Mouse (Mus musculus): ENCODE data around the gene Atp8a2.
A peak's percentile ranks its signal among the peaks of the same experiment; 100 is the strongest.
"Not testable (repeated sequence)": the region's sequence is repeated elsewhere in the genome, so short reads cannot be mapped to it uniquely, and the experiment has no call there.

Gene Atp8a2

DNA sequence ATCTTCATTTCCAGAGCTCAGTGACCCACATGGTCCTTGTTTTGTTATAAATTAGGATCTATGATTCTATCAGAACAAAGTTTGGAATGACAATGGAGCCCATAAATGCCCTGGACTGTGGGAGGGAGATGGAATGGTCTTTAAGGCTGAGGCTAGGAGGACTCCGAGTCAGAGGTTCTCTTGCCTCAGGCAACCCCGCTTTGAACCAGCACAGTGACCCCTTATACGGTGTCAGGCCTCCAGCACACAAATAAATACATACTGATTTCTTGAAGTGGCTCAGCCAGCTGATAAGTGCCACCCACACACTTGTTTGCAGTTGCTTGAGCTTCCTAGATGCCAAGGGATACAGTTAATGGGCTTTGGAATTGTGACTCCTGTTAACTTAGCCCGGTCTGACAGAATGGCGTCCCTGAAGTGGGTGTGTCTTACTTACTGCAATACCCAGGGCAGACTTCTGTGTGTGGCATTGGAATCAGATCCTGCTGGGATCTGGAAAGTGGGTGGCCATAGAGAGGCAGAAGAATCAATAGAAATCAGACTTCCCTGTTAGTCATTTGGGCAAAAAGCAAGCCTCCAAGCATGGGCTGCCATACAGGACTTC is 563.6 kb downstream of the Atp8a2 start:
- DNase-seq: no peak

DNA sequence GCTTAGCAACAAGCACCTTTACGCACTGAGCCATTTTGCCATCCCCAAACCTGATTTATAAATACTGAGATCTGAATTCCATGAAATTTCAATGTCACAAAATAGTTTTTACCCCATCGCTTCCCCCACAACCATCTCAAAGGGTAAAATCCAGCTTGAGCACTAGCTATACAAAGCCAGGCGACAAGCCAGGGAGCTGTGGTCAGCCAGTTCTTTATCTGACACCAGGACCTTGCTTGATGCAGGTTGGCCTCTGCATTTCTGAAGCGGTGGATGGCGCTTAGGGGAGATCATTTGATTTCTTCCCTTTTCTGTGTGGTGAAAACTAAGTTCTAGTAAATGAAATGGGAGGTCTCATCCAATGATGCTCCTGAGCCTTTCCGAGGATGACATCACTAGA is 564.9 kb downstream of the Atp8a2 start:
- no peak for DNase-seq

DNA sequence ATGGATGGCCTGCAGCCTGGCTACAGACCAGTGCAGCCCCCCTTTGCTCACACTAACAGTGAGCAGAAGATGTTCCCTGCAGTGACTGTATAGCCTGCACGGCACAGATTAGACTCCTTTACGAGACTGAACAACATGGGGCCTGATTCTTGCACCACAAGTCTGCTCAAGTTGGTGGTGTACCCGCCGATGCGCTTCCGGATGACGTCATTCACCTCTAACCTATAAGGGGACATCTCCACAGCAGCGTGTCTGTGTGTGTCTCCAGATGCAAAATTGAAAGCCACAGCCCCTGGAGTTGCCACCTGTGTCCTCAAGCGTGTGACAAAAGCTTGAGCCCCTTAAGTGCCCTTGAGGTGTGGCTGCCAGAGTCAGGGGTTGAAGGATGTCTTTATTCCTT is 566.9 kb downstream of the Atp8a2 start:
- DNase-seq: no peak

DNA sequence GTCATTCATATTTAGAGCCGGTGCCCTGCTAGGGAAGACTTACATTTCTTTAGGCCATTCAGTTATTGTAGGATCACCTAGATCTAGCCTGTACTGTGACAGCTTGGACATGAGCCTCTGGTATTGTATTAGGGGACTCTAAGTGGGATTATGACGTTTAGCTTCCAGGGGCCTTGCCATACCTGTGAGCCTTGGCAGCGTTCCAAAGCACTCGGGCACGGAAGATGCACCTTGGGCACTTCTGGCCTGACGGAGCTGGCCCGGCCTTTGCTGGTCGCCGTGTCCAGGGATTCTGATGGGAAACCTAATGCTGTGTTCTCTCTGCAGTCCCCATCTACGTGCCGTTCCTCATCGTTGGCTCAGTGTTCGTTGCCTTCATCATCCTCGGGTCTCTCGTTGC is 567.7 kb downstream of the Atp8a2 start:
- DNase-seq: no peak

- peak; percentile 66 for DNase-seq
Measured at GRCm38 (mm10) chr14:59627823-59628222, 569.2 kb downstream of the Atp8a2 start.

- peak; percentile 12 for DNase-seq
Measured at GRCm38 (mm10) chr14:59627142-59627680, 569.8 kb downstream of the Atp8a2 start.

- peak; percentile 59 for DNase-seq
Measured at GRCm38 (mm10) chr14:59626711-59627110, 570.3 kb downstream of the Atp8a2 start.

GRCm38 (mm10) chr14:59625806-59626364 is 571.1 kb downstream of the Atp8a2 start:
- peak; percentile 18 for DNase-seq

- DNase-seq: peak; percentile 81
Measured at GRCm38 (mm10) chr14:59625158-59625805, 571.7 kb downstream of the Atp8a2 start, which contains the start of gene Shisa2. TSS of gene Shisa2 (plus strand) at chr14:59625308.

DNA sequence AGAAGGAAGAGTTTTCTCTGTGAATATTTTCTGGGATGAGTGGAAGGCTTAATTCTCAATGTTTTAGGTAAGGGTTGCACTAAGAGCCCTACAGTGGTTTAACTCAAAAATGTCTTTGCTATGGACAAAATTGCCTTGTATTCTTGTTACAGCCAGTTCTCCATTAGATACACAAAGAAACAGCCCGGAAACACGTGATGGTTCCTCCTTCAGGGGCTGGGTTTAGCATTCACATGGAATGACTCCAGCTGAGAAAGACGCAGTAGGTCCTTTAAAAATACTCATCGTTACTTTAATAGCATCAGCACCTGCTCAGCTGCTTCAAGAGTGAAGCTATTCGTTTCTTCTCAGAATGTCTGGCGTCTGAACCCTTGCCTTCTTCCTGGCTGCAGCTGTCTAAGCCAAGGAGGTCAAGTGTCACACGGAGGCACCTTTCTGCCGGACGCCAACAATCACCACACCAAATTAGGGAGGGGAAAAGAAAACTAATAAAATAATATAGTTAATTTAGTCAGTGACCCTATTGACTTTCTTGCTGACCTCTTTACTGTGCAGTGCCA is 572.6 kb downstream of the Atp8a2 start:
- no peak for DNase-seq

GRCm38 (mm10) chr14:59616802-59617201 is 580.2 kb downstream of the Atp8a2 start:
- DNase-seq: no peak

DNA sequence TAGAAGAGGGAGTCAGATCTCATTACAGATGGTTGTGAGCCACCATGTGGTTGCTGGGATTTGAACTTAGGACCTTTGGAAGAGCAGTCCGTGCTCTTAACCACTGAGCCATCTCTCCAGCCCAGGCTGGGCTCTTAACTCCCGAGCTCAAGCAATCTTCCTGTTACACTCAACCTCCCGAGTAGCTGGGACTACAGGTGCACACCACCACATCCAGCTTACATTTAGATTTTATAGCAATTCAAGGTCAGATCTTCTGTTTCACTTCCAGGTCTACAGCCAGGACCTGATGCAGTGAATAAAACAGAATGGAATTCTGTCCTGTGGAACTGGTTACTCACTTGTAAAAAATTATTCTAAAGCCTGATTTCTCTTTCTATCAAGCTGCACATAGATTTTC is 582.8 kb downstream of the Atp8a2 start:
- not testable (repeated sequence) for DNase-seq

DNA sequence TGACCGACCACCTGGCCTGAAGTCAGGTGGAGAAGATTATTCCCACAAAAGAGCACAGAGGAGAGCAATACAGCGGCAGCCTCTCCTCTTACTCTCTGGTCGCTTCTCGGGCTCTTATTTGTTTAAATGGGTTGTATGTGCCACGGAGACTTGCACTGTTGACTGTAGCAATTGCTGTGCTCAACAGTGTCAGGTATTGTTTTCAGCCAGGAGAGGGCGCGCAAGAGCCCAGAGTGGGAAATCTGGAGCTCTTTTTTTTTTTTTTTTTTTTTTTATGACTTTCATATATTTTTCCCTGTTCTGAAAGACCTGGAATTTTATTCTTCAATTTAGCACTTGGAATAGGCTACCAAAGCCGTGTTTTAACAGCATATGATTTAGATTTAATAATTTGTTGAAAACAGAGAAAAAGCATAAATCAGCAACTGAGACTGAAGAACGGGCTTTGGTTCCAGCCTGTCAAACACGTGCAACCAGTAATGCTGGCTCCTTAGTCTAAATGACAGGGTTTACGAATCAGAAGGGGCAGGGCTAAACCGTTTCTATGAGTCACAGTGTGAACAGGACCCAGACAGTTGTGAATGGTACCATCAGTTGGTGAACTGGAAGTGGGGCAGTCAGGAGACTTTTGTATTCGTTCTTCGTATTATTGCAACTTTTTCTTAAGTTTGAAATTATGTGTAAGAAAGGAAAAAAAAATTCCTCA is 583.9 kb downstream of the Atp8a2 start:
- peak; percentile 81 for DNase-seq

GRCm38 (mm10) chr14:59607021-59607420 is 590.0 kb downstream of the Atp8a2 start:
- DNase-seq: no peak

DNA sequence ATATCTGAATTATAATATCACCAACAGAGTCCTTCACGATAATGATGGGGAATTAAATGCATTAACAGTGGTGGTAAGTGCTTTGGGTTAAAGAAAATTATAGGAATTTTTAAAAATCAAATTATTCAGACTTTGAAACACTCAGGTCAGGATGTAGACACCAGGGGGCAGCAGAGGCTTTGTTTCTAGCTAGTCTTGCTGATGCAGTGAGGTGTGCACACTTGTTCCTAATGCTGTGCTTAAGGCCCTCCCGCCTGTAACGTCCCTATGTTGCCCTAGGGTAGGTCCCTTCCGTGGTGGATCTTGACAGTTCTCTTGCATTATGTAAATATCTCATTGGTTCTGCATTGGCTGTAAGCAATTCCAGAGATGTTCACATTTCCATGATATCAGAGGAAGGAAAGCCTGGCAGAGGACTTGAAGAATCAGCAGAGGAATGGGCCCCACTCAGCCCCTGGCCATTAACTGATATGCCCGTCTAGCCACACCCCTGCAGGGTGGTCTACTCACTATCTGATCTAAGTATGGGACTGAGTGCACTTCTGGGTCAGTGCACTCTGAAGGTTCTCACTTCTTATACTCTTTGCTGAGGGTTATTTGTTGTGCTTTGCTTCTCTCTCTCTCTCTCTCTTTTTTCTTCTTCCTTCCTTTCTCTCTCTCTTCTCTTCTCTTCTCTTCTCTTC is 591.2 kb downstream of the Atp8a2 start:
- peak; percentile 79 for DNase-seq

DNA sequence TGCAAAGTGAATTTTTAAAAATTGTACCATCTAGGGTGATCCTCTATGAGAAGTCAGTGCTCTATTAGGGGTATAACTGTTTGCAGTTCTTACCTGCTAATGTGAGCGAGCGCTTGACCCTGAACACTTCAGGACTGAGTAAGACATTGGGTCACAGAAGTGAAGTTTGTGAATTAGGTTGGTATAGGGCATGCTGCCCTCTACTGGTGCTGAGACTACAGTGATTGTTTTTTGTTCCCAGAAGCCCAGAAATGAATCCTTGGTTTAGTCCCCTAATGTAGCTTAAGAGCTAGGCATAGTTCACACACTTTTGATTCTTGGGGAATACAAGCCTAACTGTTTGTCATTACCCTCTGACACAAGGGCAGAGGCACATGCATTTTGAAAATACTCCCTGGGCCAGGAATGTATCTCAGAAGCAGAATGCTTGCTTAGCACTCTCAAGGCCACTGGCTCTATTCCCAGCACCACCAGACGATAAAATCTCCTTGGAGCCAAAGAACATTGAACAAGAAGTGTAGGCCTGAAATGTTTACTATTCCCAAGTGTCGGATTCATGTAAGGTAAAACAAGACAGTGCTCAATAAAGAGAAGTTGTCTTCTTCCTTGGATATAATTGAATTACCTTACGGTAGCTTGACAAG is 592.9 kb downstream of the Atp8a2 start:
- DNase-seq: peak; percentile 45

- DNase-seq: no peak
Measured at GRCm38 (mm10) chr14:59598260-59598627, 598.7 kb downstream of the Atp8a2 start.

- peak; percentile 98 for DNase-seq
Measured at GRCm38 (mm10) chr14:59597398-59598259, 599.4 kb downstream of the Atp8a2 start, which contains the start of gene Cdadc1. TSS of gene Cdadc1 (minus strand) at chr14:59597959.

DNA sequence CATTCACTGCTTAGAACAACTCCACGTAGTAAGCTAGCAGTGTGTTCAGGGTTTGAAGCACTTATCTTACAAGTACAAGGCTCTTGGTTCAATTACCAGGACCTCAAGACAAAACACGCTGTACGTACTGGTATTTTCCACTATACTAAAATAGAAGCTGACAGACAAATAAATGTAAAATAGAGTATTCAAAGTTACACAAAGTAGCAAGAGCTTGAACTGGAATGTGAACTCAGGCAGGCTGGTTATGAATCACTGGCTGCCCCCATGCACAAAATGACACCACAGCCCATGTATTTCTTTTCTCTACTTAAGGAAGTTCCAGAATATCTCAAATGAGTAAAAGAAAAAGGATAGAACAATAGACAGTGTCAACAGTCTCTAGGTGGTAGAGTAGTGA is 602.0 kb downstream of the Atp8a2 start:
- DNase-seq: no peak

DNA sequence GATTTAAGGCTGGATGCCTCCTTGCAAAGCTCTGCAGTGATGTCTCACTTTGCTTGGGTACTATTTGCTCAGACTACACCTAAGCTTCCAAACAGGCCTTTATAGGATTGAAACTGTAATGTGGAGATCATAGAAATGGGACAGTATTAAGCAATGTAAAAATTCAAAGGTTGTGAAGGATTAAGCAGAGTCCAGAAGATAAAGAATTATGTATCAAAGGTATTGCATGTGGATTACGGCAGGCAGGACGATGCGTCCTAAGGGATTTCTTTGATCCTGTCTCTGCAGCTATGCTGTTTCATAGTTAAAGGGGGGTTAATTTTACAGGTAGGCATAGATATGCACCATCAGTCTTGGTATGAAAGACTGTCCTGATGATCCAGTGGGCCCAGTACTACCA is 604.4 kb downstream of the Atp8a2 start:
- no peak for DNase-seq

- DNase-seq: no peak
Measured at GRCm38 (mm10) chr14:59591901-59592300, 605.1 kb downstream of the Atp8a2 start.
